Mouse (Mus musculus) hindbrain, postnatal 0 days (tissue): ENCODE measurements around the gene Ptov1. TPM values are rescaled to one million over a fixed set of nuclear protein-coding genes. Genes with fewer than 3 reads are reported as not detected.
A peak's percentile ranks its signal among the peaks of the same experiment; 100 is the strongest.

Experiments
- ATAC-seq: fragments of 200-750 bp; cut with Nextera tagmentation; 2 replicates; pipeline ENCODE4 v1.8.0; 2017; ENCODE audit warnings: mild to moderate bottlenecking, moderate TSS enrichment, moderate library complexity
- DNase-seq: peaks from one replicate; pipeline ENCODE4 v3.0.0-alpha.2; 2015; ENCODE audit warnings: low spot score
- H3K27ac ChIP-seq: fragments of 300-500 bp; sonication (generic); 2 replicates; pipeline ENCODE4 v1.5.1; 2014; ENCODE audit warnings: mild to moderate bottlenecking
- H3K27me3 ChIP-seq: fragments of 300-500 bp; sonication (generic); 2 replicates; pipeline ENCODE4 v1.6.1; 2014; ENCODE audit warnings: low read length, mixed read lengths; ENCODE audit not compliant: insufficient read depth
- H3K36me3 ChIP-seq: fragments of 300-500 bp; sonication (generic); 2 replicates; pipeline ENCODE4 v1.6.1; 2014; ENCODE audit warnings: low read length, mixed read lengths; ENCODE audit not compliant: insufficient read depth
- H3K4me1 ChIP-seq: fragments of 300-500 bp; sonication (generic); 2 replicates; pipeline ENCODE4 v1.6.1; 2014; ENCODE audit warnings: antibody characterized with exemption, low read length, mixed read lengths; ENCODE audit not compliant: insufficient read depth
- H3K4me2 ChIP-seq: fragments of 300-500 bp; sonication (generic); 2 replicates; pipeline ENCODE4 v1.6.1; 2014; ENCODE audit warnings: low read depth, mild to moderate bottlenecking, low read length, moderate library complexity, mixed read lengths
- H3K4me3 ChIP-seq: fragments of 300-500 bp; sonication (generic); 2 replicates; pipeline ENCODE4 v1.5.1; 2014; ENCODE audit warnings: low read length
- H3K9ac ChIP-seq: fragments of 300-500 bp; sonication (generic); replicated peaks from 2 replicates; pipeline ENCODE4 v1.6.1; 2014; ENCODE audit warnings: mild to moderate bottlenecking, low read length, moderate library complexity, mixed read lengths
- H3K9me3 ChIP-seq: fragments of 300-500 bp; sonication (generic); 2 replicates; pipeline ENCODE4 v1.6.1; 2016; ENCODE audit warnings: low read length, mixed read lengths
- CTCF ChIP-seq: IDR thresholded peaks from 2 replicates; pipeline ENCODE4 v1.5.1; 2016; ENCODE audit warnings: antibody characterized with exemption, control low read depth, low read depth
- WGBS: fragments of 180-500 bp; shearing (Covaris S2); extraction: QIAGEN DNeasy Blood & Tissue Kit; methylation state at CpG from one replicate; pipeline ENCODE4 v1.1.7; 2014; 5-methylcytosine and 5-hydroxymethylcytosine counted together
- polyA plus RNA-seq: library from polyadenylated mRNA; unstranded; fragments of >200 nt; fragmentation: Nextera tagmentation; extraction: Ambion mirVana; gene quantifications from 2 replicates; pipeline ENCODE4 v1.2.1, GENCODE M21; 2015
- total RNA-seq: library from RNA; depleted of rRNA; stranded (reverse); fragments of >200 nt; gene quantifications from 2 replicates; pipeline ENCODE4 v1.2.3, GENCODE M21; 2014; rRNA removed

Gene Ptov1
- total RNA-seq (524 and 597 TPM in 2 replicates), polyA plus RNA-seq (416 and 438 TPM in 2 replicates)

GRCm38 (mm10) chr7:44869697-44870528 lies at the start of gene Ptov1:
Gene Ptov1, minus strand, starts transcription at chr7:44869788.
- Histone ChIP-seq H3K36me3 (no peaks in the 10 kb centered on the region), H3K9ac (peak within 1 kb of the TSS; percentile 99), H3K27ac (peak within 1 kb of the TSS; percentile 100), H3K27me3 (no peaks in the 10 kb centered on the region), H3K4me1 (peaks cover 31% of the 10 kb centered on the region), H3K4me3 (peak within 1 kb of the TSS; percentile 99), H3K9me3 (no peaks in the 10 kb centered on the region), H3K4me2 (peak within 1 kb of the TSS; percentile 63)
- DNase-seq (peak; percentile 98), ATAC-seq (peak; percentile 96)
- 8% methylated on average over 29 of the region's 29 CpGs for WGBS
- peak; percentile 35; the same call in 1 of the 2 replicates for TF ChIP-seq CTCF

DNA sequence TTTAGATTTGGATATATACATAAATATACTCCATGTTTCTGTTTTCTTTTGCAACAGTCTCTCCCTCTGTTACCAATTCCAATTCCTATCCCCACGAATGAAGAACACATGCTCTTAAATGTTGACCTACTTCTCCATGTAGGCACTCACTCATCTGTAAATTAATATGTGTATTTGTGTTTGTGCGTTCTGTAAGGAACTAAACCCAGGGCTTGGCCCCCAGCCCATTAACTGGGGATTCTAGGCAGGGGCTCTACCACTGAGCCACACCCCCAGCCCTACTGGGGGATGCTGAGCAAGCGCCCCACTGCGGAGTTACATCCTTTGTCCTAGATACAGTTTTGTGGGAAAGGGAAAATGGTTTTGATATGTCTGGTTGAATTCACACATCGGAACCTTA lies 49.5 kb upstream of the Ptov1 start:
- H3K27me3 ChIP-seq: no peaks in the 10 kb centered on the region

GRCm38 (mm10) chr7:44918219-44918618 lies 48.6 kb upstream of the Ptov1 start:
- Histone ChIP-seq H3K27me3 (no peaks in the 10 kb centered on the region), H3K9me3 (no peaks in the 10 kb centered on the region), H3K4me1 (no peaks in the 10 kb centered on the region), H3K27ac (no peak overlapping the region), H3K9ac (no peak overlapping the region), H3K36me3 (peaks cover 20% of the 10 kb centered on the region; the same call in 1 of the 2 replicates), H3K4me3 (no peak overlapping the region), H3K4me2 (no peak overlapping the region)
- WGBS: 88% methylated on average over 3 of the region's 3 CpGs
- ATAC-seq (no peak), DNase-seq (no peak)
- no peak for TF ChIP-seq CTCF

More for the DNA sequence above, 49.5 kb upstream of the Ptov1 start:
- Histone ChIP-seq H3K4me2 (no peak overlapping the region), H3K9ac (no peak overlapping the region), H3K27ac (no peak overlapping the region; the same call in 1 of the 2 replicates), H3K9me3 (no peaks in the 10 kb centered on the region), H3K4me3 (no peak overlapping the region), H3K4me1 (no peaks in the 10 kb centered on the region), H3K36me3 (peaks cover 20% of the 10 kb centered on the region; the same call in 1 of the 2 replicates)
- ATAC-seq (no peak), DNase-seq (no peak)
- 73% methylated on average over 5 of the region's 5 CpGs for WGBS
- TF ChIP-seq CTCF: no peak

DNA sequence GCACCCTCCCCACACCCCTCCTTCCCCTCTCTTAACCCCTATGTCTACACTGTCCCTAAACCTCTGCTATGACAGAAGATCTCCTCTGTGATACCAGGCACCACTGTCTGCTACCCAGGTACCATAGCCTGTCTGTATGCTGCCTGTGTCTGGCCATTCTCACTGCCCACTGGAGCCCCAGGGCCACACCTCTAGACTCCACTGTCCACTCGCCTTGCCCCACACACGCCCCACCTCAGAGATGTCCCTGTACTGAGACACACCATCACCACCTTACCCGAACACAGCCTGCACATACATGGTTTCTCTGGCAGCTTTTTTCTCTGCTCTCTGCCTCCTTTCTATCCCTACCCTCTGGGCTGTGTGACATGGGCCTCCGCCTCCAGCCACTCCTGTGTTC lies 47.3 kb upstream of the Ptov1 start:
- TF ChIP-seq CTCF: no peak
- Histone ChIP-seq H3K36me3 (peaks cover 18% of the 10 kb centered on the region; the same call in 1 of the 2 replicates), H3K4me3 (no peak overlapping the region), H3K9ac (no peak overlapping the region), H3K4me1 (no peaks in the 10 kb centered on the region), H3K9me3 (no peaks in the 10 kb centered on the region), H3K4me2 (no peak overlapping the region), H3K27ac (no peak overlapping the region), H3K27me3 (no peaks in the 10 kb centered on the region)
- no peak for DNase-seq
- ATAC-seq: 0 out of 2 replicates have a peak, but pooled peaks have one; percentile 19
- 90% methylated on average over 4 of the region's 4 CpGs for WGBS

DNA sequence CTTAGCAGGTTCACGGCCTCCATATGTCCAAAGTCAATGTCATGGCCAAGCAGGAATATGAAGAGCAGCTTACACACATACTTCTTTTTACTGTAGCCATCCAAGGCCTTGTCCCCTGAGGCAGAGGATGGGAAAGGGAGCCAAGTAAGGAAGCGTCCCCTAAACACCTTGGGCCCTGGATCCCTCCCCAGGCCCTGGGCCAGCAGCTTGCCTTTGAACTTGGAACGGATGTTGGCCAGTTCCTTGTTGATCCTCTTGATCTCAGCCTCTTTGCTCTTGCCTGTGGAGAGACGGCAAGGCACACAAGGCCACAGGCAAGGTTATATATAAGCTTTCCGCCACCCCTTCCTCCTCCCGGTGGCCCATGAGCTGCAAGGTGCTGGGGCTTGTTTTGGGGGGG lies 46.6 kb upstream of the Ptov1 start:
- Histone ChIP-seq H3K9ac (no peak overlapping the region), H3K27ac (no peak overlapping the region), H3K4me1 (no peaks in the 10 kb centered on the region), H3K27me3 (no peaks in the 10 kb centered on the region), H3K9me3 (no peaks in the 10 kb centered on the region), H3K4me2 (no peak overlapping the region), H3K36me3 (peaks cover 18% of the 10 kb centered on the region; the same call in 1 of the 2 replicates), H3K4me3 (no peak overlapping the region)
- 86% methylated on average over 6 of the region's 6 CpGs for WGBS
- DNase-seq (no peak), ATAC-seq (no peak)
- no peak for TF ChIP-seq CTCF

GRCm38 (mm10) chr7:44915314-44915713 lies 45.7 kb upstream of the Ptov1 start:
- TF ChIP-seq CTCF: no peak
- H3K4me3 ChIP-seq: no peak overlapping the region
- ATAC-seq (no peak), DNase-seq (no peak)
- H3K4me2 ChIP-seq: no peak overlapping the region
- H3K9me3 ChIP-seq: no peaks in the 10 kb centered on the region
- no peak overlapping the region for H3K27ac ChIP-seq
- no peaks in the 10 kb centered on the region for H3K4me1 ChIP-seq
- no peaks in the 10 kb centered on the region for H3K27me3 ChIP-seq
- WGBS: 93% methylated on average over 9 of the region's 9 CpGs
- no peak overlapping the region for H3K9ac ChIP-seq
- H3K36me3 ChIP-seq: peaks cover 26% of the 10 kb centered on the region; the same call in 1 of the 2 replicates

DNA sequence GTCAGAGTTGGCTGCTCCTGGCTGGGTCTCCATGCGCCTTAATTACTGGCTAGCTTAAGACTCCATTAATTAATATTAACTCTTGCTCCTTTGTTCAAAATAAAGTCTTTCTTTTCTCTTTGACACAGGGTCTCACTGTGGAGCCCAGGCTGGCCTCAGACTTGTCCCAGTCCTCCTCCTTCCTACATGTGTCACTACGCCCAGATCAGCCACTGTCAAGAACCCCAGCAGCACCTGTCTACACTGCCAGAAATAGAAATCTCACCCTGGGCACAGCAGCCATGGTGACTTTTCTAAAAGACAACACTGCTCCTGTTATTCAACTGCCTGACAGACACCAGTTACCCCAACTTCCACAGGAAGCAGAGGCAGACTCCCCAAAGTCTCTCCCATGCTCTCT lies 44.8 kb upstream of the Ptov1 start:
- Histone ChIP-seq H3K36me3 (peaks cover 34% of the 10 kb centered on the region; the same call in 1 of the 2 replicates), H3K9me3 (no peaks in the 10 kb centered on the region), H3K4me1 (no peaks in the 10 kb centered on the region), H3K27ac (no peak overlapping the region), H3K9ac (no peak overlapping the region), H3K4me3 (no peak overlapping the region), H3K27me3 (no peaks in the 10 kb centered on the region), H3K4me2 (no peak overlapping the region)
- no peak for DNase-seq
- ATAC-seq: no peak
- no peak for TF ChIP-seq CTCF
- 82% methylated on average over 2 of the region's 2 CpGs for WGBS
